Mouse (Mus musculus) left cerebral cortex, adult 8-10 months (tissue): ENCODE results near the gene Zfp13. TPM values are rescaled to one million over a fixed set of nuclear protein-coding genes. Genes with fewer than 3 reads are reported as not detected.
"Not testable (repeated sequence)": the region's sequence is repeated elsewhere in the genome, so short reads cannot be mapped to it uniquely, and the experiment has no call there.

Source experiments
- DNase-seq, 2 experiments: peaks; one replicate each; pipeline ENCODE4 v3.0.0; 2022; ENCODE audit warnings: low spot score in 2 of 2
- total RNA-seq, 4 experiments: library from RNA; stranded (reverse); gene quantifications; 2 replicates each; pipeline ENCODE4 v1.2.4; 2022

Zfp13 gene
- total RNA-seq, 4 experiments from 2014 or later, result 20.6 to 32.1 (median 27.1) TPM

DNA sequence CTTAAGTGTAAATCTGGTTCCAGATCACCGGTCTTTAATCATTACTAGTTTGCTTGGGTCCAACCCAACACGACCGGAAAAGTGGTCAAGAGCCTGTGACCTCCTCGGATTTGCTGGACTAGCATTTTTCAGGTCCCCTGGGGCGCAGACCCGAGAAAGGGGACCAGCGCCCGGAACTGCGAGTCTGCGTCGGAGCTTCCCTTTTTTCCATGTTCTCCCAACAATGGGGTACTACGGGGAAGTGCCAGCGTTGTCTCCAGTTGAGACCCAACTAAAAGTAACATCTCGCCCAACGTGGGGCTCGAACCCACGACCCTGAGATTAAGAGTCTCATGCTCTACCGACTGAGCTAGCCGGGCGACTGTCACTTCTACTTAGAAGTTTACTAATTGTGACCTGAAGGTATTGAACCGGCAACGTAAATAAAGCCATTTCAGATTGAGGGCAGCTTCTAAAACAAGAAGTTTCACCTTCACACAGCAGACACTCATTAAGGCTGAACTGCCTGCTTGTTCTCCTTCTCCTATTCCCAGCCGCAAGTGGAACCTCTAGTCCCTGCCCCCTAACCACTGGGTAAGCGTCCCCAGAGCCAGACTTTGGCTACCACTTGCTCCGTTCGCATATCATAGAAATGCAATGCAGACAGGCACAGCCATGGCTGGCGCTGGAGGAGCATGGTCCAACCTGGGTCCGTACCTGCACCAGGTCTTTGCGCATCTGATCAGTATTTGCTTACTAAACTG is 64.1 kb downstream of the Zfp13 start:
- DNase-seq, result not testable (repeated sequence)

DNA sequence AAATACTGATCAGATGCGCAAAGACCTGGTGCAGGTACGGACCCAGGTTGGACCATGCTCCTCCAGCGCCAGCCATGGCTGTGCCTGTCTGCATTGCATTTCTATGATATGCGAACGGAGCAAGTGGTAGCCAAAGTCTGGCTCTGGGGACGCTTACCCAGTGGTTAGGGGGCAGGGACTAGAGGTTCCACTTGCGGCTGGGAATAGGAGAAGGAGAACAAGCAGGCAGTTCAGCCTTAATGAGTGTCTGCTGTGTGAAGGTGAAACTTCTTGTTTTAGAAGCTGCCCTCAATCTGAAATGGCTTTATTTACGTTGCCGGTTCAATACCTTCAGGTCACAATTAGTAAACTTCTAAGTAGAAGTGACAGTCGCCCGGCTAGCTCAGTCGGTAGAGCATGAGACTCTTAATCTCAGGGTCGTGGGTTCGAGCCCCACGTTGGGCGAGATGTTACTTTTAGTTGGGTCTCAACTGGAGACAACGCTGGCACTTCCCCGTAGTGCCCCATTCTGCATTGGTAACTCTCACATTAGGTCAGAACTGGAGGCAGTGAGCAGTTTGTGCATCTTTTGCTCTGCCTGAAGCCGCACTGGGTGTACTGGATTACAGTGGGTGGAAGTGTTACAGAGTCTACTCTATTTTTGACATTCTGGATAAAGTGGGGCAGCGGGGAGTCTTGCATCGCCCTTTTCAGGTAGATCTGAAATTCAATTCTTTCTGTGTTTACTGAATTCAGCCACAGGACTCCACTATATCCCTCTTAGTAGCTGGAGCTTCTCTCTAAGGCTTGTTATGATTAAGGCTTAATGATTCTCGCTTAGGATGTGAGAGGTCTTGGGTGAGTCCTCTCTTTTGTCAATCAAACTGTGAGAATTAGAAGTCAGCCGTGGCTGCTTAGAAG is 65.4 kb downstream of the Zfp13 start:
- not testable (repeated sequence) for DNase-seq

DNA sequence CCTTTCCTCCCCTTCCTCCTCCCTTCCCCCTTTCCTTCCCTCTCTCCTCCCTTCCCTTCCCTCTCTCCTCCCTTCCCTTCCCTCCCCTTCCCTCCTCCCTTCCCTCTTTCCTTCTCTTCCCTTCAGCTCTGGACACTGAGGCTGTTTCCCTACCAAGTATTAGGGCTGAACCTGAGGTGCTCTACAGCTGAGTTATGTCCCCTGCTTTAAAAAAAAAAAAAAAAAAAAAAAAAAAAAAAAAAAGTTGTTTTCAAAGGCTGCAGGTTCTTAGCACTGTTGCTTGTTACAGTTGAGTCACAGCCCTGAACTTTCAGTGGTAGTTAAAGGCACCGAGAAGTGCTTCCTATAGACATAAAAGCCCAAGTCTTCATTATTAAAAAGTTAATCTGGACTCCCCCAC is 67.9 kb downstream of the Zfp13 start:
- not testable (repeated sequence) for DNase-seq

Other genes starting within 250 kb of the Zfp13 start
- gene Vmn2r116, start 214.9 kb downstream of the Zfp13 start, total RNA-seq, result not detected
- gene Vmn2r117, start 119.8 kb downstream of the Zfp13 start, total RNA-seq, result not detected
- 1 to 10 TPM; 5.9 to 7.1 (median 6.8) TPM for gene Zfp213, start 35.2 kb downstream of the Zfp13 start, total RNA-seq
- gene Zscan10, start 1.4 kb upstream of the Zfp13 start, total RNA-seq, result not detected
- gene Mmp25, start 45.8 kb upstream of the Zfp13 start, total RNA-seq, result under 1 TPM in 3 of 4 experiments, not detected in 1; 0.16 to 0.20 (median 0.19) TPM
- gene Bicdl2, start 61.0 kb upstream of the Zfp13 start, total RNA-seq, result not detected
- 100 to 1,000 TPM; 128 to 137 (median 134) TPM for gene Hcfc1r1, start 74.1 kb upstream of the Zfp13 start, total RNA-seq
- gene Thoc6, start 74.4 kb upstream of the Zfp13 start, total RNA-seq, result 1 to 10 TPM; 5.9 to 8.2 (median 6.9) TPM
- 1 to 10 TPM; 4.9 to 9.2 (median 7.0) TPM for gene Tnfrsf12a, start 78.0 kb upstream of the Zfp13 start, total RNA-seq
- under 1 TPM in 1 of 4 experiments, not detected in 3; 0.34 TPM for gene Cldn6, start 79.8 kb upstream of the Zfp13 start, total RNA-seq
- gene Cldn9, start 84.5 kb upstream of the Zfp13 start, total RNA-seq, result under 1 TPM in 2 of 4 experiments, not detected in 2; 0.23 to 0.63 TPM
- under 1 TPM in 3 of 4 experiments, not detected in 1; 0.11 to 0.57 (median 0.19) TPM for gene 1520401A03Rik, start 123.3 kb upstream of the Zfp13 start, total RNA-seq
- 1 to 10 TPM; 4.6 to 6.4 (median 5.5) TPM for gene Pkmyt1, start 126.8 kb upstream of the Zfp13 start, total RNA-seq
- gene Paqr4, start 141.4 kb upstream of the Zfp13 start, total RNA-seq, result 10 to 100 TPM; 60.6 to 69.2 (median 62.3) TPM
- 1 to 10 TPM in 2 of 4 experiments, under 1 TPM in 2; 0.78 to 1.4 (median 1.0) TPM for gene Kremen2, start 146.3 kb upstream of the Zfp13 start, total RNA-seq
- gene Flywch1, start 172.1 kb upstream of the Zfp13 start, total RNA-seq, result 100 to 1,000 TPM; 423 to 484 (median 468) TPM
- gene Flywch2, start 186.6 kb upstream of the Zfp13 start, total RNA-seq, result 10 to 100 TPM; 12.2 to 21.3 (median 17.7) TPM
- gene Srrm2, start 191.0 kb upstream of the Zfp13 start, total RNA-seq, result 100 to 1,000 TPM; 535 to 585 (median 566) TPM
- gene Elob, start 229.6 kb upstream of the Zfp13 start, total RNA-seq, result 100 to 1,000 TPM; 314 to 398 (median 353) TPM
- gene Prss33, start 236.6 kb upstream of the Zfp13 start, total RNA-seq, result under 1 TPM in 1 of 4 experiments, not detected in 3; 0.30 TPM
- under 1 TPM in 3 of 4 experiments, not detected in 1; 0.39 to 0.87 (median 0.66) TPM for gene Prss32, start 244.4 kb upstream of the Zfp13 start, total RNA-seq
- gene Prss41, start 244.7 kb upstream of the Zfp13 start, total RNA-seq, result 1 to 10 TPM; 1.1 to 3.2 (median 2.0) TPM